Mouse (Mus musculus) hematopoietic multipotent progenitor cell, adult 10-12 weeks (in vitro differentiated cells): ENCODE results near the gene Ckmt1. TPM values are rescaled to one million over a fixed set of nuclear protein-coding genes. Genes with fewer than 3 reads are reported as not detected.

Experiments
- polyA plus RNA-seq: library from polyadenylated mRNA; stranded (reverse); fragments of >175 nt; gene quantifications from 2 replicates; pipeline ENCODE4 v1.2.3, GENCODE M21; 2012; ENCODE audit warnings: low replicate concordance

The Ckmt1 gene
- polyA plus RNA-seq, result not detected in 2 replicates

GRCm38 (mm10) chr2:121357494-121357893, at the start of gene Ckmt1:
Gene Ckmt1 (plus strand): TSS chr2:121357714.

DNA sequence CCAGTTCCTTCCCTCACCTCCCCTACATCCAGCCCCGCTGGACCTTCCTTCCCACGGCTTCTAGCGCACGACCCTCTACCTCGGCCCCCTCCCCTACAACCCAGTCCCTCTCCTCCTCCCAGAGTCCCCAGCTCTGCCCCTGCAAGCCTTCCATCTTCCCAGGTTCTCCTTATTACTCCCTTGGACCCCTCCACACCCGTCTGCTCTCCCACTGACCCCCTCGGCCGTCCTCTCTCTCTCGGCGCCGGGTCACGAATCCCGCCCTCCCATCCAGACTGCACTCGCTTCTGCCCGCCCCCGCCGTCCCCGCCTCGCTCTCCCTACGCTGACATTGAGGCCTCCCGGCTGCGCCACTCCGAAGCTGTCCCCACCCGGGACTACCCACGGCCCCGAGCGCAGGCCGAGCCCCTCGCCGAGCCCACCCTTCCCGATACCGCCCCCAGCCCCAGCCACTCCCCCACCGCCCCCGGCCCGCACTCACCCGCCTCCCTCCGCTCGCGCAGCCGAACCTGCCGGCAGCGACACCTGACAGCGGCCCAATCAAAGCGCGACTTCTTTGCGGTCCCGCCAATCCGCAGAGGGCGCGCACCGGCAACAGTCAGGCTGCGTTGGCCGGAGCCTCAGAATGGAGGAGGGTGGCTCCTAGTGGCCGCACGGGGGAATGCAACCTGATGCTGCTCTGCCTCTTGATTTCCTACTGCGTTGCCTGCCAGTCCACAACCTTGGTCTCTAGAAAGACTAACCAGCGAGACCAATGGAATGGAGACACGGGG, 2.5 kb upstream of the Ckmt1 start, which contains the start of gene Ppip5k1:
TSS of gene Ppip5k1 (minus strand) at position 577 of the 773 bp plus-strand sequence.

GRCm38 (mm10) chr2:121386961-121387575, 29.6 kb downstream of the Ckmt1 start, which contains the start of gene Strc:
Gene Strc (minus strand): TSS chr2:121387168.

Other genes with a start within 250 kb of the Ckmt1 start
- 0.05 TPM in 1 of 2 replicates, not detected in the other for gene Tgm7, start 247.9 kb upstream of the Ckmt1 start, polyA plus RNA-seq
- gene Adal, start 217.3 kb upstream of the Ckmt1 start, polyA plus RNA-seq, result 5.4 and 5.9 TPM in 2 replicates
- gene Lcmt2, start 217.1 kb upstream of the Ckmt1 start, polyA plus RNA-seq, result 5.9 and 10.2 TPM in 2 replicates
- 6.4 and 20.8 TPM in 2 replicates for gene Tubgcp4, start 187.1 kb upstream of the Ckmt1 start, polyA plus RNA-seq
- gene Zscan29, start 186.6 kb upstream of the Ckmt1 start, polyA plus RNA-seq, result 18.7 and 32.2 TPM in 2 replicates
- gene Trp53bp1, start 86.3 kb upstream of the Ckmt1 start, polyA plus RNA-seq, result 15.1 and 22.2 TPM in 2 replicates
- 1.4 and 1.8 TPM in 2 replicates for gene Map1a, start 68.1 kb upstream of the Ckmt1 start, polyA plus RNA-seq
- gene Ppip5k1, start 2.3 kb upstream of the Ckmt1 start, polyA plus RNA-seq, result 7.0 and 8.7 TPM in 2 replicates
- not detected in 2 replicates for gene Strc, start 29.5 kb downstream of the Ckmt1 start, polyA plus RNA-seq
- gene Pdia3, start 56.1 kb downstream of the Ckmt1 start, polyA plus RNA-seq, result 448 and 1,332 TPM in 2 replicates
- gene Catsper2, start 56.1 kb downstream of the Ckmt1 start, polyA plus RNA-seq, result 0.55 and 0.79 TPM in 2 replicates
- 8.3 and 17.1 TPM in 2 replicates for gene Ell3, start 86.6 kb downstream of the Ckmt1 start, polyA plus RNA-seq
- 199 and 329 TPM in 2 replicates for gene Serf2, start 91.5 kb downstream of the Ckmt1 start, polyA plus RNA-seq
- gene Hypk, start 95.6 kb downstream of the Ckmt1 start, polyA plus RNA-seq, result 18.0 and 38.8 TPM in 2 replicates
- 0.13 and 0.19 TPM in 2 replicates for gene Serinc4, start 99.1 kb downstream of the Ckmt1 start, polyA plus RNA-seq
- gene Mfap1b, start 116.4 kb downstream of the Ckmt1 start, polyA plus RNA-seq, result 2.3 and 5.5 TPM in 2 replicates
- 1.9 and 11.4 TPM in 2 replicates for gene Mfap1a, start 149.0 kb downstream of the Ckmt1 start, polyA plus RNA-seq
- 0.45 and 0.91 TPM in 2 replicates for gene Wdr76, start 149.0 kb downstream of the Ckmt1 start, polyA plus RNA-seq